Mouse (Mus musculus) effector memory CD4-positive, alpha-beta T cell, adult 5 months (primary cell): ENCODE data around the gene Ier3. TPM values are rescaled to one million over a fixed set of nuclear protein-coding genes. Genes with fewer than 3 reads are reported as not detected.

Experiments used
- polyA plus RNA-seq: library from polyadenylated mRNA; unstranded; fragments of 100-300 nt; shearing (Covaris generic); gene quantifications from one replicate; pipeline ENCODE4 v1.2.1, GENCODE M21; 2017

Gene Ier3
- polyA plus RNA-seq, result 29.2 TPM

DNA sequence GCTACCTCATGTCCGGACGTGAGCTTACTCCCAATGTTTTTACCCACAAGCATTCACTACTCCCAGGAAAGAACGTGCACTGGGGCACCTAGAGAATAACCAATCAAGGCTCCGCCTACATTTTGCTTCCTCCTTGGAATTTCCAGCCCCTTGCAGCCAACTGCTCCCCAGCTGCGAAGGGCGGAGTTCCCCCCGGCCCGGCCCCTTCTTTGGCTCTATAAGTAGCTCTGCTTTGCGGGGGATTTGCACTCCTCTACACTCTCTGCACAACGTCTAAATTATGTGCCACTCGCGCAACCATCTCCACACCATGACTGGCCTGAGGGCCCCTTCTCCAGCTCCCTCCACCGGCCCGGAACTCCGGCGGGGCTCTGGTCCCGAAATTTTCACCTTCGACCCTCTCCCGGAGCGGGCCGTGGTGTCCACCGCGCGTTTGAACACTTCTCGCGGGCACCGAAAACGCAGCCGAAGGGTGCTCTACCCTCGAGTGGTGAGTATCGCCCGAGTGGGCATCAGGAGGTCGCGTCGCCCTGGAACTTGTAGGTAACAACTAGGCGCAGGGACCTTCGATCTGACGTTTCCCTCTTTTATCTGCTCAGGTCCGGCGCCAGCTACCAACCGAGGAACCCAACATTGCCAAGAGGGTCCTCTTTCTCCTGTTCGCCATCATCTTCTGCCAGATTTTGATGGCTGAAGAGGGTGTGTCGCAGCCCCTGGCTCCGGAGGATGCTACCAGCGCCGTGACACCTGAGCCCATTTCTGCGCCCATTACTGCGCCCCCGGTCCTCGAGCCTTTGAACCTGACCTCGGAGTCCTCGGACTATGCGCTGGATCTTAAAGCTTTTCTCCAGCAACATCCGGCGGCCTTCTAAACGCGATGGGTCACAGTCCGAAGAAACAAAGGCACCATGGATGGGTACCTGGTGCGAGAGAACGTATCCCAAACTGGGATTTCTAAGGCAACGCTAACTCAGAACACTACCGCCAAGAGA, at the start of gene Ier3:
Gene Ier3 (plus strand): TSS at position 246 of the 992 bp plus-strand sequence.

DNA sequence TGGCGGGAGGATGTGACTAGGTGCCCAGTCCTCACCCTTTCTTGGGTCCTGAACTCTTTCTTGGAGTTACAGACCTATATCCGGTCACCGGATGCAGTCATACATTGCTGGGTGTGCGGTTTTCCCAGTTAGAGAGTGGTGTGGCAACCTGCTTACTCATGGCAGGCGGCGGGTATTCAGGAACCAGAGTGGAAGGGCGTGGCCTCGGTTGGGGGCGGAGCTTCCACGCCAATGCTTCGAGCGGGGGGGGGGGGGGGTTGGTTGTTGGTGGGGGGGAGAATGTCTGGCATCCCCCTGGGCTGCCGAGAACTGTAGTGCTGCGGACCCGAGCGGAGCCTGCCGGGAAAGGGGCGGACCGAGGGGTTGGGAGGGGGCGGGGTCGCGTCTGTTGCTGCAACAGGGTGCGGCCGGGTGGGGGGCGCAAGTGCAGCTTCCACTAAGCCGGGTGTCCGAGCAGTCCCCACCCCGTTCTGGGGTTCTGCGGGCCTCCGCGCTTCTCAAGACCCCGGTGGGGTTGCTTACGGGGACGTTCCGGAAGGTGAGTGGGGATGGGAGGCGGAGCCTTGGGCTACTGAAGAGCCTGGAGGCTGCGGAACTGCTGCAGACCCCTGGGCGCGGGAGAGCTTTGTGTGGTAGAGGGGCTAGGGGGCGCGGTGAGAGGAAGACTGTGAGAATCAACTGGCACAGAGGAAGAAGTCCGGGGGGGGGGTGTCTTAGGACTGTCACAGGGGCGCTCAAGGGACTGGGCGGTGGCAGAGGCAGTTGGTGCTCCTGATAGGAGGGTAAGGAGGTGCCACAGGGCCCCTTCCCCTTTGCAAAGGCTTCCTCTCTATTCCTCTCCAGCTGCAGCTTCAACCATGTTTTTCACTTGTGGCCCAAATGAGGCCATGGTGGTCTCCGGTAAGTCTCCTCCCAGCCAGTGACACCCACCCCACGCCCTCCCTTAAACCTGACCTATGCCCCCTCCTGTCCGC, 1.8 kb downstream of the Ier3 start, which contains the start of gene Flot1:
Gene Flot1 (plus strand): TSS at position 267 of the 974 bp plus-strand sequence.

DNA sequence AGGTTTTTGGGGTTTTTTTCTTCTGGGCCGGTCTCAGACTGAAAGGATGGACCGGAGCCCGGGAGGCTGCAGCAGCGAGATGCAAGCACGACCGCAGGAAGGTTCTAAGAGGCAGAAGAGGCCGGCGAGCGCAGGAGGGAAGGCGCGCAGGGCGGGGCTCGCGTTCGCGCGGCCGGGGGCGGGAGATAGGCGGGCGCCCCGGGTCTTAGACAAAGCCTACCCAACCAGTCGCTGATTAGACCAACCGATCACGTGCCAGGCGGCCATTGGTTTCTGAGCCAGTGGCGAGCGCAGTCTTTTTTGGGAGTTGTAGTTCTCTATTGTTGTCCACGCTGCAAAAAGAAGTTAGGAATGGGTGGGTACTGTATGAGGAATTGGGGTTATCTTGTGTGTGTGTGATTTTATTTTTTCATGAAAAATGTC, 16.6 kb downstream of the Ier3 start, which contains the start of gene Tubb5:
Gene Tubb5 (minus strand): TSS at position 185 of the 423 bp plus-strand sequence.

DNA sequence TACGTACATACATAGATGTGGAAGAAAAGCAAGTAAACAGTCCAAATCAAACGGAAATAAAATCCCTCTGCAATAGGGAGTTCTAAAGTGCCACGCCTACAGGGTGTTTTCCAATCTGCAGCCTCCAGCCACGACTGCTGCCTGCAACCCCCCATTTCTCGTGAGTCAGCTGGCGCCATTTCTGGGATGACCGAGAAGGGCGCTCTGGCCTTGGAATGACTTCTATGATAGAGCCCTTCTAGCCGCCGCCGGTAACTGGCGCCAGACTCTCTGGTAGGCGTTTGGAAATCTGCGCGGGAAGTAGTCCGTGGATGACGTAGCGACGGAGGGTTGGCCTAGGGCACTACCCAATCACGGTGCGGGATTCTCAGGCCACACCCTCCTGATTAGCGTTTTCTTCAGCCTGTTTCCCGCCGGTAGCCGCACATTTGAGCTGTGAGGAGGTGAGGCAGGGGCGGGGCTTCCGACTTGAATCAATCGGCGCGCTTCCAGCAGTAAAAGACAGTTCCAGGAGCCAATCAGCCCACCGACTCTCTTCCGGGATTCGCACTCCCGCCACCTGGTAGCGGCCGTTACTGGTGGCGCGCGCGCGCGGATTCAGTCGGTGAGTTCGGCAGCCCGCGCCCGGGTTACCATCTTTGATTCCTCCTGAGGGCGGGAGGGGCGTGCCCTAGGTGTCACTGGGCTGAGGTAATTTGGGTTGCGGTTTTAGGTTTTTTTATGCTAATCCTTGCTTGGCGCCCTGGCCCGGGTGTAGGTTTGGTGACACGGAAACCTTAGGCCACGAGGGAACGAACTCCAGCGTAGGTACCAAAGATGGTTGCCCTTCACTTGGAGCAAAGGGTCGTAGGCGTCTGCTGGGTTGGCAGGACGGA, 19.8 kb downstream of the Ier3 start, which contains the start of gene Mdc1:
Gene Mdc1 (plus strand): TSS at position 440 of the 875 bp plus-strand sequence.

DNA sequence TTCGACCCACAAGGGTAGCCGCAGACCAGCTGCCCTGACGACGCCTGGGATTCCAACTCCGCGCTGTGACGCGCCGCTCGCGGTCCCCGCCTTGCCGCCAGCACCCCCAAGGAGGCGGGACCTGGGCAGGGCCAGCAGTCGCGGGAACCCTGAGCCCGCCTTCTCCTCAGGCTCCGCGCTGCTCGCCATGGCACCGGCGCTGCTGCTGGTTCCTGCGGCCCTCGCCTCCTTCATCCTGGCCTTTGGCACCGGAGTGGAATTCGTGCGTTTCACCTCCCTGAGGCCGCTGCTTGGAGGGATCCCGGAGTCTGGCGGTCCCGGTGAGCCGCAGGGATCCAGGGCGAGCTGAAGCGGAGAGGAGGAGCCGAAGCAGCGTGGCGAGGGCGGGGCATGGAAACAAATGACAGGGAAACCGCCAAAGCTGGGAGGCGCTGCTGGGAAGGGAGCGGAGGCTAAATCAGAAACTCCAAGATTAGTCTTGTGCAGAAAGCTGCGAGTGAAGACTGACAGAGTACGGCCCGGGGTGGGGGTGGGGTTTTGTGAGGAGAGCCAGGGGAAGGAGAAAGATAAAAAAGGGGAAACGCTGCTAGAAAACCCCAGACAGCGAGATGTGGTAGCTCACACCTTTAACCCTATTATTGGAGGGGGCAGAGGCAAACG, 39.8 kb downstream of the Ier3 start, which contains the start of gene Nrm:
Gene Nrm (plus strand): TSS at position 121 of the 660 bp plus-strand sequence.

DNA sequence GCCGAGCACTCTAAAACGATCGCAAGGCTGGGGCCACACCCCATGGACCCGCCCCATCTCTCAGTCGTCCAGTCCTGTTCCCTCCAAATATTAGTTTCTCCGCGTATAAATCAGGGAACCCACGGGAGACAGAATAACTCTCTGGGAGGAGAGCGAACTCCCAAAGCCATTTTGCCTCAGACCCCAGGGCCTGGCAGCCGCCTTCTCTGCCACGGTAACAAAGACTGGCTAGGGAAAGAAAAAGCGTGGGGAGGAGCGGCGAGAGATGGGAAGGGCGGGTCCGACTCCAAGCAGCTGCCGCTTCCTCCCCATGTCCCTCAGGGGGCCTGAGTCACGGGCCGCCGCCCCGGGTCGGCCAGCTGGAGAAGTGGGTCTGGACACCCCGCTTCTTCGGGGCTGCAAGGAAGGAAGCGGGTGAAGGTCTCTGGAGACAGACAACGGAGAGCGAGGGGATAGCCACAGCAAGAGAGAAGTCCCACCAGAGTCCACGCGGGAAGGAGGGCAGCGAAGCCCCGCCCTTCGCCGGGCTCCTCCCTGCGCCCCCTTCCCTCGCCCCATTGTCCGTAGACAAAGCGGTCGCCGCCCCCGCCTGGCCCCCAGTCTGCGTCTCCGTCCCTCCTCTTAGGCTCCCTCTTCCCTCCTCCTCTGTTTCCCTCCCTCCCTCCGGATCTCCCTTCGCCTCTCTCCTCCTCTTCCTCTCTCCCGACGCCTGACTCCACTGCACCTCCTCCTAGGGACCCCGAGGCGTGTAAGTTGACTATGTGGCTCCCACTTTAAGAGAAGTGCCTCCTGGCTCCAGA, 44.2 kb downstream of the Ier3 start, which contains the start of gene Ppp1r18:
Gene Ppp1r18 (plus strand): TSS at position 113 of the 800 bp plus-strand sequence.

Other genes starting within 250 kb of the Ier3 start
- gene Sfta2, start 220.1 kb upstream of the Ier3 start, polyA plus RNA-seq, result not detected
- not detected for gene Gm9573, start 195.0 kb upstream of the Ier3 start, polyA plus RNA-seq
- gene Mucl3, start 178.0 kb upstream of the Ier3 start, polyA plus RNA-seq, result not detected
- 17.0 TPM for gene Vars2, start 154.1 kb upstream of the Ier3 start, polyA plus RNA-seq
- gene Gtf2h4, start 147.9 kb upstream of the Ier3 start, polyA plus RNA-seq, result 14.7 TPM
- gene Ddr1, start 117.1 kb upstream of the Ier3 start, polyA plus RNA-seq, result 11.5 TPM
- gene Flot1, start 1.5 kb downstream of the Ier3 start, polyA plus RNA-seq, result 52.6 TPM
- 71.0 TPM for gene Tubb5, start 16.6 kb downstream of the Ier3 start, polyA plus RNA-seq
- 9.5 TPM for gene Mdc1, start 19.8 kb downstream of the Ier3 start, polyA plus RNA-seq
- 24.1 TPM for gene Nrm, start 39.6 kb downstream of the Ier3 start, polyA plus RNA-seq
- 384 TPM for gene Ppp1r18, start 43.9 kb downstream of the Ier3 start, polyA plus RNA-seq
- gene Dhx16, start 58.1 kb downstream of the Ier3 start, polyA plus RNA-seq, result 54.0 TPM
- gene 2310061I04Rik, start 75.7 kb downstream of the Ier3 start, polyA plus RNA-seq, result 32.9 TPM
- 13.2 TPM for gene Atat1, start 88.4 kb downstream of the Ier3 start, polyA plus RNA-seq
- gene Mrps18b, start 94.7 kb downstream of the Ier3 start, polyA plus RNA-seq, result 93.2 TPM
- gene Ppp1r10, start 94.8 kb downstream of the Ier3 start, polyA plus RNA-seq, result 76.6 TPM
- 137 TPM for gene Abcf1, start 148.1 kb downstream of the Ier3 start, polyA plus RNA-seq
- gene Gnl1, start 158.2 kb downstream of the Ier3 start, polyA plus RNA-seq, result 74.2 TPM
- 24.6 TPM for gene Prr3, start 158.6 kb downstream of the Ier3 start, polyA plus RNA-seq
- gene H2-T24, start 198.9 kb downstream of the Ier3 start, polyA plus RNA-seq, result 10.5 TPM
- 476 TPM for gene H2-T23, start 211.2 kb downstream of the Ier3 start, polyA plus RNA-seq
- gene H2-T22, start 221.1 kb downstream of the Ier3 start, polyA plus RNA-seq, result 161 TPM
- 0.95 TPM for gene Gm6034, start 221.3 kb downstream of the Ier3 start, polyA plus RNA-seq
- gene Gm11127, start 236.7 kb downstream of the Ier3 start, polyA plus RNA-seq, result not detected